Mouse (Mus musculus) embryo, embryonic 9.5 days (tissue): ENCODE data around the gene Taf1b.

Experiments
- DNase-seq: peaks from one replicate; pipeline ENCODE4 v3.0.0-alpha.2; 2017; ENCODE audit errors: extremely low spot score

Taf1b gene

DNA sequence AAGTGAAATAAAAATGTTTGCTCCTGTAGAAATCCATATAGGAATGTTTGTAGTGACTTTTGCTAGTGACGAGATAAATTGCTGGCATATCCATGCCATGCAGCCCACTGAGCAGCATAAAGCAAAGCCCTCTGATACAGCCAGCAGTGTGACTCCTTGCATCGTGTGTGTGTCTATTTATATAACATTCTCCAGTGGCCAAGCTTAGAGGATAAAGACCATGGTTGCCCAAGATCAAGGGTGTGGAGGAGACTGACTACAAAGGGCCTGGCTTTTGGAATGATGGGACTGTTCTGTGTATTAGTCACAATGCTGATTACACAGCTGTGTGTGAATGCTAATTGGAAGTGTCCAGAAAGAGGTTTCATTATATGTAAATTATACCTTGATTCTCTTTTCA, 54.4 kb downstream of the Taf1b start:
- DNase-seq, result no peak

DNA sequence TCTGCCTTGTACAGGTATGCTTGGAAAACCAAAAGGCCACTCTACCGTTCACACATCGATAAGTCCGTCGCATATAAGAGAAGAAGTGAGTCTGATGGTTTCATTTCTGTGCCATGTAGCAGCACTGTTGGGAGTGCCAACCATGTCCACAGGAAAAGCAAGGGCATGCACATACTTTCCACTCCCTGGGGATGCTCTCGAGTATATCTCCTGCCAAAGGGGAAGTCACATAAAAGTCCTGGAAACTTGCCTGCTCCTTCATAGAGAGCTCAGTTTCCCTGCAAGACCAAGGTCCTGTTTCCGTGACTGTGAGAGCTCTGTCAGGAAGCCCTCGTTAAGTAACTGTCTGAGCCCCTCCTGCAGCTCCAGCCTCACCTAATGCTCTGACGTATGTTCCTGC, 57.8 kb downstream of the Taf1b start:
- no peak for DNase-seq

DNA sequence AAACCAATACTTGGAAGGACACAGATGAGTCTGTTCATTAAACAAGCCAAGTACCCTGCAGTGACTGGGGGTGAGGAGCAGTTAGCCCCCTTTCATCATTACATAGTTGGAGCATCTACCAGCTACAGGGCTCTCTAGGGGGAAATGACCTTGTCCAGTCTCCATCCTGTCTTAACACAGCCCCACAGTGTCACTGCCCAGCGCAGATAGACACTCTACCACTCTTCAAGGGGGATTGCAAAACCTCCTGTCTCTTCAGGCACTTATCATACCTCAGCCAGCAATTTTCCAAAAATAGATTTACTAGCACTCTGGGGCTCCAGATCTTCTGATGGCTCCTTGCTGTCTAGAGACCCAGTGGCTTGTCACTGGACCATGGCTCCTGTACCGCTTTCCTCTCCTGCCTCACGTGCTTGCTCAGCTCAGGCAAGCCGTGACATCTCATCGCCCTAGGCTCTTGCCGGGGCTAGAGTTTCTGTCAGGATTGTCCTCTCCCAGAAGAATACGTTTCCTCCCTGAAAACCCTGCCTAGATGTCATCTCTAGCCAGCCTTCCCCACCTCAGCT, 65.3 kb downstream of the Taf1b start:
- DNase-seq, result no peak

DNA sequence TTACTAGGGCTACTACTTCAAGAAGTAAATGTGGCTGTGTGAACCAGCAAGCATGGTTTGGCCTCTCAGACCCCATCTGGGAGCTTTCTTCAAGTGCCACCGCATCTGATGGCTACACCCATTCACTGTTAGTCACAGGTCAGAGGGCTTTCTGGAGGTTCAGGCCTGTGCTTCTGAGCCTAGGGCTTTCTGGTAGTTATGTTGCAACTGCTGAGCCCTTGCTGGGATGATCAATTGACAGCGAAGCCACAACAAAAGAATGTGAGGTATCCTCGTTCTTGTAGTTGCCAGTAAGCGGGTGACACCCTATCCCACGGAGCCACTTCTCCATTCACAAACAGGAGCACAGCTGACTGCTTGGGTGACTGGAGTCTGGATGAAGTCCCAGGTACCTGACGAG, 67.2 kb downstream of the Taf1b start:
- DNase-seq, result no peak

DNA sequence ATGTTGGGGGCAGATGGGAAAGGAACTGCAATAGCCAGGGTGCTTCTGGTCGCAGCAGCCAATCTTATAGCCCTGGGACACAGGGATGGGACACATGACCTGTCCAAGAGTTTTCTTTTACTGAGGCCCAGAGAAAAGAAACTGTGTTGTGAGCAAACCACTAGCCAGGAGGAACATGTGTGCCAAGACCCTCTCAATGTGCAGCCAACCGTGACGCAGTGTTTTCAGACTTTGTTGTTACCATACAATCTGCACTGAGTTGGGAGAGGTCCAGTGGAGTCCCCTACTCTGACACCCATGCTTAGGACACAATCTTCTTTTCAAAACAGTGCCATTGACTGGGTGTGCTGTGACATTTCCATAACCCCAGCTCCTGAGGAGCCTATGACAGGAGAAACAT, 69.4 kb downstream of the Taf1b start:
- DNase-seq, result no peak

DNA sequence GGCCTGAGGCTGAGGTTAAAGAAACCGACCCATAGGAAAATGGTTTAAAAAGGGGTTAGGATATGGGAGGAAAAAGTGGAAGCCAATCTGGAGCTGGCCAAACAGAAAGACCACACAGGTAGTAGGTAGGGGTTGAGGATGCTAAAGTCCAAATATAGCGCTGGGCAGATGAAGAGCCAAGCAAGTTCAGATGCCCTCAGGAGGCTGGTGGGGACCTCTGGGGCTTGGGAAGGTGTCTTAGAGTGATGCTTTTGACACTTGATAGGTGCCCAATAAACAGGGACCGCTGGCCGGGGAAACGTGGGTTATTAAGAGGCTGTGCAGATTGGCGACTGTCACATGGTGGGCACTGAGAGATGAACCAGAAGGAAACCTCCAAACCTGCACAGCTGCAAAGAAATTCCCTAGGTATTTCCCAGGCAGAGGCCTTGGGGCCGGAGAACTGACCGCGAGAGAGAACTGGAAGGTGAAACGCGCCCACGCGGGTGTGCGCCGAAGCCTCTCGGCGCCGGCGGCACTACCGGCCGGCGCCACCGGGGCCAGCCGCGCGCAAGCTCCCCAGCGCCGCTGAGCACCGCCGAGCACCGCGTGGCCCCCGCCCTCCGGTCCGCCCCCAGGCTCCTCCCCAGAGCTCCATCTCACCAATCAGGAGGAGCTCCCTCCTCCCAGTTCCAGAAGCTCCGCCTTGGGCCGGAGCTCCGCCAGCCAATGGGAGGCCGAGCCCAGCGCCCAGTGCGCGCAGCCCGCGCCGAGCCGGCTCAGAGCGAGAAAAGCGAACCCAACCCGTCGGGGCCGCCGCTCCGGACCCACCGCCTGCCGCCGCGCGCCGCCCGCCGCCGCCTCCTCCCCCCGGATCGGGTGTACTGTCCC, 73.6 kb downstream of the Taf1b start, which contains the start of gene Grhl1:
Gene Grhl1 (plus strand): TSS at position 761 of the 870 bp plus-strand sequence.
- DNase-seq, result peak; percentile 91

DNA sequence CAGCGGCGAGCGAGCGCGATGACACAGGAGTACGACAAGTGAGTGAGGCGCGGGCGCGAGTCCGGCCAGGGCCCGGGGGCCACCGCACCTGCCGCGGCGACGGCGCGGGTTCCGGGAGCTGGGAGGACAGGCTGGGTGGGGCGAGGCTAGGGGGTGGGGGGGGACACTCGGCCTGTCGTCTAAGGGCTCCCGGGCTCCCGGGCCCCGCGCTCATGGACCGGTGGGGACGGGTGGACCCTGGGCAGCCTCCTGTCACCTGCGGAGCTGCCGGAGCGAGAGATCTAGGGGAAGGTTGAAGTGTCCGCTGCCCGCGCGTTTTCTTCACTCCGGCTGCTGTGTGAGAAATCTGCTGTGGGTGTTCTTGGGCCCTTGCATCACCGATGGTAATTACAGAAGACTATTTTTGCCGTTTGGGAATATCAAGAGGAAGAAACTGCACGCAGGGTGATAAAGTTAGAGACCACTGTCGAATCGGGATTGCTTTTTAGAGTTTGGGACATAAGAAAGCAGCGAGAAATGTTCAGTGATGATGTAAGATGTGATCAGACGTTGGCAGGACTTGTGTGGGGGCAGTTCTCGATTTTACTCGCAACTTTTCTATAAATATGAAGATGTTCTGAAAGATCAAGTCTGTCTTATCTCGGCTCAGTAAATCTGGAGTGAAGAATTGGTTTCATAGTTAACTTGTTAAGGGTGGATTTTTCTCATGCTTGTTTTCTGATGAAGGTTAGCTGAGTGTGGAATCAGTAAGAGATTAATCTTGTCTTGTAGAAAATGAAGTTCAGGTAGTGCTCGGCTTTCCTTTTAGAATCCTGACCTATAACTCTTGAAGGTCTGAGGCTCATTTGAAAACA, 74.5 kb downstream of the Taf1b start:
- DNase-seq, result peak; percentile 44

DNA sequence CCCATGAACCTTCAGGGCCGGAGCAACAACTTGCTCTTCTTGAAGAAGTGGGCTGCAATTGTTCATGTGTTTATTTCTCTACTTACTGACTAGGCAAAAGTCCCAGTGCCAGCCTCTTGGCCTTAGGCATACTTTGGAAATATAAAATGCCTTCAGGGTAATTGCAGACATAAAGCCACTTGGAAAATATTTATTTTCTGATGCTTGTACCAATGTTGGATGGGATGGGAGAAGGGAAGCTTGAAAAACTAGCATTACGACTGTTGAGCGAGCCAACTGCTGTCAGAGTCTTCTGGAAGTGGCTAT, 75.1 kb downstream of the Taf1b start:
- no peak for DNase-seq

DNA sequence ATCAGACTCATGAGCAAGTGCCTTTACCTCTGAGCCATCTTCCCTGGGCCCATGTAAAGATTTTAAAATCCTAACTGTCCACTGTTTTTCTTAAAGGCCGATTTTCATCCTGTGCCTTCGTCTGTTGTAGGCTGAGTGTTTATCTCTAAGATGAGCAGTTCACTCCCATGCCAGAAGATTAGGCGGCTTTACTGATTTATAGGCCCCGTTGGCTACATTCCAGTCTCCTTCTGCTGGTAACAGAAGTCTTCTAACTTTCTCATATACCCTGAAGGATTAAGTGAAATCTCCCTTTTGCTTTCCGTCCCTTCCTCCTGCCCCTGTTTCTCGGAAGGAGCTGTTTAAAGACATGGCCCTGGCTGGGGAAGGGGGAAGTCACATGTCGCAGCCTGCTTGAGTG, 76.7 kb downstream of the Taf1b start:
- DNase-seq, result no peak

DNA sequence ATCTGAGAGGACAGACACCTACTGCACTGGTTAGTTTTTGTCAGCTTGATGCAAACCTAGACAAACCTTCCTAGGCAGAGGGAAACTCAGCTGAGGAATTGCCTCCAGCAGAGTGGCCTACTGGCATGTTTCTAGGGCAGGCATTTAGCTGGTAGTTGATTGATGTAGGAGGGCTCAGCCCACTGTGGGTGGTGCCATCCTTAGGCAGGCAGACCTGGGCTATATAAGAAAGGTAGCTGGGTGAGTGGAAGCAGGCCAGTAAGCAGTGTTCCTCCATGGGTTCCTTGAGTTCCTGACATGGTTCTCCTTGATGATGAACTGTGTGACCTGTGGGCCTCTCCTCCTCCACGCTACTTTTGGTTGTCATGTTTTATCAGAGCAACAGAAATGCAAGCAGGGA, 82.3 kb downstream of the Taf1b start:
- no peak for DNase-seq

DNA sequence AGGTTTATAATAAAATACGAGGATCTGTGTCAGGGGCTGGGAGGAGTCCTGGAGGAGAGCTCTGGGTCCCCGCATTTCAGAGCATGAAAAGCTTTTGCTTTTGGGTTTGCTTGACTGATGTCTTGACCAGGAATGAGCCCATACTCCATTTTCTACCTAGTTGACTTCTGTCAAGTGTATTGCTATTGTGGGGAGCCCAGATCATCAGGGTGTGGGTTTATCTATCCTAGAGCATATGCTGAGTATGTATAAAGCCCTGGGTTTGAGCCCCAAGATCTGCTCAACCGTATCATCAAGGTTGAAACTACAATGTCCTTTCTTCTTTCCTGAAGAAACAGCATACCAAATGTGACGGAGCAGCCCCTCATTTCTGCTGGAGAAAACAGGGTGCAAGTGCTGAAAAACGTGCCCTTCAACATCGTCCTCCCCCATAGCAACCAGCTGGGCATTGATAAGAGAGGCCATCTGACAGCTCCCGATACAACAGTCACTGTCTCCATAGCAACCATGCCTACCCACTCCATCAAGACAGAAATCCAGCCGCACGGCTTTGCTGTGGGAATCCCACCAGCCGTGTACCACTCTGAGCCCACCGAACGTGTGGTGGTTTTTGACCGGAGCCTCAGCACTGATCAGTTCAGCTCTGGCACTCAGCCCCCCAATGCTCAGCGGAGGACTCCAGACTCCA, 83.0 kb downstream of the Taf1b start:
- no peak for DNase-seq

DNA sequence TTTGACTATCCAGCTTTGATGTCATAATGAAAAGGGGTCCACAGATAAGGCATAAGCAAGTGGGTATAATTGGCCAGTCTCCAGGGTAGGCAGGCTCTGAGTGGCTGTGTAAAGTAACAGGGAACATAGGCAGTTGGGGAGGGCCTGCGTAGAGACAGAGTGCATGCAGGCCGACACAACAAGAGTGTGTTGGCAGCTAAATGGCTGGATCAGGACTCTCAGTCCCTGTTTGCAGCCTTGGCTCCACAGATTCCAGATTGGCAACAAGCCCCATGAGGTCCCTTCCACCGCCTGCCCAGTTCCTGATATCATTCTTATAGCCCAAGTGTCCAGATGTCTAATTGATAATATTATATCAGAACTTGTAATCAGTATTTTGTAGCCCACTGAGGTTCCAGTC, 85.5 kb downstream of the Taf1b start:
- no peak for DNase-seq

DNA sequence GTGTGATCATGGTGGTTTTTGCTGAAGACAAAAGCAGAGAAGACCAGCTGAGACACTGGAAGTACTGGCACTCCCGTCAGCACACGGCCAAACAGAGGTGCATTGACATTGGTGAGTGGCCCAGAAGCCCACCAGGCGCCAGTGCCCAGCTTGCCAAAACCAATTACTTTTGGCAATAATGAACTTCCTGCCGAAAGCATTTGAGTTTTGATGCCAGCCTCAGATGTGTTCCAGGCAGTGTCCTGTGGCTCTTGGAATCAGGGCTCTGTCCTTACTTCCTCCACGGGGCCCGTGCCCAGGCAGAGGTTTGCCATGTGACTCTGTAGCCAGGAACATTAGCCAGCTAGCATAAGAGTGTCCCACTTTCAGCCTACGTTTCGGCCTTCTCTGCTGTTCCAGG, 86.7 kb downstream of the Taf1b start:
- no peak for DNase-seq

DNA sequence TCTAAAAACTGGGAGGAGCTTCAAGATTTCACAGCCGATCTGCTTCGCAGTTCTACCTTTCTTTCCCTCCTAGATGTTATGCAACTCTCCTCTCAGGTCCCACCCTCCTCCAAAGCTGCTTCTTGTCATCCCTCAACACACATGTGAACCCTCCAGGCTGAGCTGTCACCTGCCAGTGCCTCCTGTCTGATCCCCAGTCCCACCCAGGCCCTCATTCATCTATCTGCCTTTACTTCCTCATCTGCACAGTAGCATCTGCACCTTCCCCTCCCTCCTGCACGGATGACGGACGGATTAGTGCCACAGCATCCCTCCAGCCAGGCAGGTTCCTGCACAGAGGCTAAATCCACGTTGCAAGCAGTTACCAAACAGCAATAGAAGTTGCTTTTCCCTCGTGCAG, 88.0 kb downstream of the Taf1b start:
- no peak for DNase-seq

DNA sequence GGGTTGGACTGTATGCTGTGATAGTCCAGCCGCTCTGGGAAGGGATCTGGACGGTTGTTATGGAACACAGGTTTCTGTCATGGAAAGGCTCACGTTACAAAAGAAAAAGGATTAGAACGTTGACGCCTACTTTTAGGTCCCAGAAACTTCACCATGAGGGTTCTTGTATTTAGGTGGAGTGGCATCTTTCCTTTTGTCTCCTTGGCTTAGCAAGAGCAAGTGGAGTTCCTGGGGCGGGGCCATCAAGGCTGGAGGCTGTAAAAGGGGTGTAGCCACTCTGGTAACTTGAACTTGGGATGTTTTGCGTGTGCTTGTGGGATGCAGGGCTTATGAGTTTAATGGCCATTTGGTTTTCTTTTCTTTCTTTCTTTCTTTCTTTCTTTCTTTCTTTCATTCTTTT, 92.2 kb downstream of the Taf1b start:
- DNase-seq, result no peak

DNA sequence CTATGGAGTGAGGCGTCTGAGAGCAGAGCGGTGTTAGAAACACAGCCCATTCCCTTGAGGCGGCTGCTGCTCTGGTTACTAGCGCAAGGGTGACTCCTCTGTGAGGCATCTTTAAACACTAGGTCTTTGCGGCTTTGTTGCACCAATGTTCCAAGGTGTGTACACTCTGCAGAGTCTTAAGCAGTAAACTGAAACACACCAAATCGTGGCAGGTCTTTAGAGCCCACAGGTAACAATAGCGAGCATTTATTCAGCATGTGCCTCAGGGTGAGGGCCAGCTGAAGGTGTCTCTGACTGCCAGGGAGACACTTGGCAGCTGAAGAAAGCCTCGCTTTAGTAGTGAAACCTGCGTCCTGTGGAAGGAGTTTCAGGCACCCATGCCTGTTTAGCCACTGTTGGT, 93.9 kb downstream of the Taf1b start:
- DNase-seq, result no peak

DNA sequence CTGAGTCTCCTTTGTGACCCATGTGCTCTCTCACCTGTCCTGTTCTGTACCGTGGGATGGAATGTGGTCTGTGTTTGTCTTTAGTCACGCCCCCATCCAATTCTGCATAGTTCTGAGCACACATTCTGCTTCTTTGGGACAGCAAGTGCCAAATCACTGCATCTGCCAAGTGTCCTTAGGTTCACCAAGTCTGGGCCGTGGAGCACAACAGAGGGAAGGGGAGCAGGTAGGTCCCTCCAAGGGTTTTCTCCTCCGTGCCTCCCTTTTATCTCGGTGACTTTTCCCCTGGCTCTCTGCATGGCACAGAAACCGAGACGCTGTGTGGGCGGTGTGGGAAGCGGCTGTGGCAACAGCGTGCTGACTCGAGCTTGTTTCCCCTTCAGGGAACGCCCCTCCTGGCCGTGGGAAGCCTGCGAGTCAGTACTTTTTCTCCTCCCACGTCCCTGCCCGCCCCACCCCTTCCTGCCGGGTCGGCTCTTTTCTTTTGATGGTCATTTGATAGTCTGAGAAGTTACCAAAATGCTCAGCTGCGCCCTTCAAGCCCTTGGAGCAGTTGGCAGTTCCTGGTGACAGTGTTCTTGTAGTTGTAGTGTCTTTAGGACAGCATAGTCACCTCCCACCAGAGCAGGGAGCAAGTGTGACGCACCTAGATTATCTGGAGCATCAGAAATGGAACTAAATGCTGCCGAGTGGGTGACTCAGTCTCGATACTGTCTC, 95.0 kb downstream of the Taf1b start:
- DNase-seq, result peak; percentile 39

DNA sequence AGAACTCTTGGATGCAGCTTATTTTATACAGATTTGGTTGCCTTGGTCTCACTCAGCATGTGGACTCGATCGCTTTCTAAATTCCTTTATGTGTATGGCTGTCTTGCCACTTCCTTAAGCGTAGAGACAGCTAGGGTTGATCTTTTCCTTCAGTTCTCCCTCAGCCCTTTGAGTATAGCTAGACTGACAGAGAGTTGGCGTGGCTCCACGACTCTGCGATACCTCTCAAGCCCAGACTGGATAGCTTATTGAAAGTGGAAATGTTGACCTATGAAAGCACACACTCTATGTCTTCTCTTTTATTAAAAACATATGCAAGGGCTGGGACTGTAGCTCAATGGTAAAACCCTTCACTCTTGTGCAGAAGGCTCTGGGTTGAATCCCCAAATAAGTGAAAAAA, 99.2 kb downstream of the Taf1b start:
- no peak for DNase-seq

DNA sequence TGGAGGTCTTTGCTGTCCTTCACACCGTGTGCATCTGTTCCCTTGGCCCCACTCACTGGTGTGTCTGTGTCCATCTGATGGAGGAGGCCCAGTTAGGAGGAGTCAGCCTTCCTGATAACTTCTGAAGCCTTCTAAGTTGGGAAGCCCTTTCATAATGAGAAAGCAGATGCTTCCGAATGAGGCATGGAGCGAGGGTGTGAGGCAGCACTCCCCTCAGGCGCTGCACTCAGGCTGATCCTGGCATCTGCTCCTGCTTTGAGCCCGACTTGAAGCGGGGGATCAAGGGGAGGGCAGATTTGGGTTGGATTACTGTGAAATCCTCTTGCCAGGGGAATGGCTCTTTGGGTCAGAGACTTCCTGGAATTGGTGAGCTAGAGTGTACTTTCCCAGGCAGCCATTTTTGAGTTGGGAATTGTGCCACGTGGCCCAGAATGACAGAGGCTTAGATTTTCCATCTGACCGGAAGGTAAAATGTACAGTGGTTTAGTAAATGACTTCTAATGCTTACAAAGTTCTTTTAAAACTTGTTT, 101.3 kb downstream of the Taf1b start:
- DNase-seq, result no peak

DNA sequence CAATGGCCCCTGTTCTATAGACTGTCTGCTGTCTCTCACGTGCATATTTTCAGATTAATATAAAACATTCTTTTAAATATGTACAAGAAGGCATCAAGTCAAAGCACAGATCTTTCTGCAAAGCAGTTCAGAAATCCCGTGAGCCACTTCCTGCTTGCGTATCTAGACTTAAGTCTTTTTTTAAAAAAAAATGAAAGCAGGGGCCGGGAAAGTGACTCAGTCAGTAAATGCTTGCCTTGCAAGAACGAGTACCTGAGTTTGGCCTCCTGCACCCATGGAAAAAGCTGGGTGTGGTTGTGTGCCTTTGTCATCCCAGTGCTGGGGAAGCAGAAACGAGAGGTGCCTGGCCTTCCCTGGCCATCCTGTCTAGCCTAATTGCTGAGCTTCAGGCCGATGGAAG, 101.9 kb downstream of the Taf1b start:
- DNase-seq, result no peak

DNA sequence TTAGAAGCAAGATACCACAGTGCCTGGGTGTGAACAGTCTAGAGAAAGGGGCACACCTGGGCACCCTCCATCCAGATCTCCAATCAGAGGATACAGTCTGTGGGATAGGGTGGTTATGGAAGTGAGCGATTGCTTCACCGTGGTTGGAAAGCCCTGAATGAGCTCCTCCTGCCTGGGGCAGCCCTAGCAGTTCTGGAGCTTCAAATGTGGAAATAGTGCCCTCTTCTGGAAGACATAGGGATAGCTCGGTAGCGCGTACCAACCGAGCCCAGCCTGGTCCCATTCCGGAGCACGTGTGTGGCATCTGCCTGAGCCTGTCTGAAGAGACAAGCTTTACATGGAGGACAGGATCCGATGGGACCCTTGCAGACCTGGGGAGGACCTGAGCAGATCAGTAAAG, 102.6 kb downstream of the Taf1b start:
- peak; percentile 85 for DNase-seq
